Mouse (Mus musculus): Measurements from ENCODE around the gene Phf1. TPM values are rescaled to one million over a fixed set of nuclear protein-coding genes. Genes with fewer than 3 reads are reported as not detected.
A peak's percentile ranks its signal among the peaks of the same experiment; 100 is the strongest.
"Not testable (repeated sequence)": the region's sequence is repeated elsewhere in the genome, so short reads cannot be mapped to it uniquely, and the experiment has no call there.

Gene Phf1
- polyA plus RNA-seq, 1 experiment from 2014 or later = 7.5 TPM

GRCm38 (mm10) chr17:26895578-26895977, 37.3 kb upstream of the Phf1 start:
- Histone ChIP-seq H3K27me3 (ENCODE audit: control insufficient read depth, insufficient read depth, low read length) (no peaks in the 10 kb centered on the region), H3K27ac (ENCODE audit: low read length) (no peak overlapping the region), H3K4me3 (ENCODE audit: low read length) (no peak overlapping the region), H3K9ac (ENCODE audit: low read length) (no peak overlapping the region), H3K9me3 (replicated peaks; ENCODE audit: control insufficient read depth, low read length) (no peaks in the 10 kb centered on the region; the same call in 1 of the 2 replicates), H3K36me3 (ENCODE audit: control insufficient read depth, insufficient read depth) (no peaks in the 10 kb centered on the region), H3K4me2 (ENCODE audit: low read depth, low read length) (no peak overlapping the region), H3K4me1 (ENCODE audit: control insufficient read depth, insufficient read depth, low read length) (peaks cover 27% of the 10 kb centered on the region)
- WGBS = 17% methylated on average over 10 of the region's 10 CpGs
- ATAC-seq (replicated peaks; ENCODE audit: extremely low read depth, insufficient read depth, low FRiP score) = no peak

- Histone ChIP-seq H3K4me2 (ENCODE audit: low read depth, low read length) (no peak overlapping the region), H3K9ac (ENCODE audit: low read length) (no peak overlapping the region), H3K27ac (ENCODE audit: low read length) (no peak overlapping the region), H3K36me3 (ENCODE audit: control insufficient read depth, insufficient read depth) (no peaks in the 10 kb centered on the region), H3K9me3 (replicated peaks; ENCODE audit: control insufficient read depth, low read length) (peaks cover 2% of the 10 kb centered on the region; the same call in 1 of the 2 replicates), H3K4me1 (ENCODE audit: control insufficient read depth, insufficient read depth, low read length) (no peaks in the 10 kb centered on the region; the same call in 1 of the 2 replicates), H3K4me3 (ENCODE audit: low read length) (no peak overlapping the region), H3K27me3 (ENCODE audit: control insufficient read depth, insufficient read depth, low read length) (no peaks in the 10 kb centered on the region)
- ATAC-seq (replicated peaks; ENCODE audit: extremely low read depth, insufficient read depth, low FRiP score) = no peak
- 73% methylated on average over 6 of the region's 6 CpGs for WGBS
Observed at GRCm38 (mm10) chr17:26900916-26901315, 31.9 kb upstream of the Phf1 start.

GRCm38 (mm10) chr17:26904320-26904719, 28.5 kb upstream of the Phf1 start:
- WGBS = 44% methylated on average over 5 of the region's 5 CpGs
- no peak overlapping the region for H3K27ac ChIP-seq (ENCODE audit: low read length)
- H3K4me2 ChIP-seq (ENCODE audit: low read depth, low read length) = no peak overlapping the region
- ATAC-seq (replicated peaks; ENCODE audit: extremely low read depth, insufficient read depth, low FRiP score) = no peak
- no peak overlapping the region for H3K4me3 ChIP-seq (ENCODE audit: low read length)
- H3K36me3 ChIP-seq (ENCODE audit: control insufficient read depth, insufficient read depth) = no peaks in the 10 kb centered on the region
- no peak overlapping the region for H3K9ac ChIP-seq (ENCODE audit: low read length)
- H3K4me1 ChIP-seq (ENCODE audit: control insufficient read depth, insufficient read depth, low read length) = no peaks in the 10 kb centered on the region; the same call in 1 of the 2 replicates
- H3K27me3 ChIP-seq (ENCODE audit: control insufficient read depth, insufficient read depth, low read length) = no peaks in the 10 kb centered on the region
- peaks cover 2% of the 10 kb centered on the region; the same call in 1 of the 2 replicates for H3K9me3 ChIP-seq (replicated peaks; ENCODE audit: control insufficient read depth, low read length)

GRCm38 (mm10) chr17:26907506-26907905, 25.3 kb upstream of the Phf1 start:
- not testable (repeated sequence) for ATAC-seq (replicated peaks; ENCODE audit: extremely low read depth, insufficient read depth, low FRiP score); H3K27me3 ChIP-seq (ENCODE audit: control insufficient read depth, insufficient read depth, low read length); H3K27ac ChIP-seq (ENCODE audit: low read length); H3K4me3 ChIP-seq (ENCODE audit: low read length); H3K36me3 ChIP-seq (ENCODE audit: control insufficient read depth, insufficient read depth); H3K4me1 ChIP-seq (ENCODE audit: control insufficient read depth, insufficient read depth, low read length); H3K9ac ChIP-seq (ENCODE audit: low read length); H3K4me2 ChIP-seq (ENCODE audit: low read depth, low read length); H3K9me3 ChIP-seq (replicated peaks; ENCODE audit: control insufficient read depth, low read length)
- WGBS = 86% methylated on average over 15 of the region's 15 CpGs

- no peak overlapping the region for H3K4me2 ChIP-seq (ENCODE audit: low read depth, low read length)
- no peaks in the 10 kb centered on the region for H3K9me3 ChIP-seq (replicated peaks; ENCODE audit: control insufficient read depth, low read length)
- no peak overlapping the region for H3K4me3 ChIP-seq (ENCODE audit: low read length)
- H3K4me1 ChIP-seq (ENCODE audit: control insufficient read depth, insufficient read depth, low read length) = peaks cover 6% of the 10 kb centered on the region; the same call in 1 of the 2 replicates
- no peak overlapping the region for H3K9ac ChIP-seq (ENCODE audit: low read length)
- no peaks in the 10 kb centered on the region for H3K27me3 ChIP-seq (ENCODE audit: control insufficient read depth, insufficient read depth, low read length)
- ATAC-seq (replicated peaks; ENCODE audit: extremely low read depth, insufficient read depth, low FRiP score) = no peak
- WGBS = 41% methylated on average over 1 of the region's 1 CpGs
- no peak overlapping the region for H3K27ac ChIP-seq (ENCODE audit: low read length)
- no peaks in the 10 kb centered on the region for H3K36me3 ChIP-seq (ENCODE audit: control insufficient read depth, insufficient read depth)
Observed at GRCm38 (mm10) chr17:26915248-26915647, 17.6 kb upstream of the Phf1 start.

- Histone ChIP-seq H3K27ac (ENCODE audit: low read length) (peak within 1 kb of the TSS; percentile 77), H3K4me1 (ENCODE audit: control insufficient read depth, insufficient read depth, low read length) (peaks cover 6% of the 10 kb centered on the region; the same call in 1 of the 2 replicates), H3K9ac (ENCODE audit: low read length) (peak within 1 kb of the TSS; percentile 81), H3K4me3 (ENCODE audit: low read length) (peak within 1 kb of the TSS; percentile 83), H3K9me3 (replicated peaks; ENCODE audit: control insufficient read depth, low read length) (no peaks in the 10 kb centered on the region), H3K27me3 (ENCODE audit: control insufficient read depth, insufficient read depth, low read length) (no peaks in the 10 kb centered on the region), H3K36me3 (ENCODE audit: control insufficient read depth, insufficient read depth) (no peaks in the 10 kb centered on the region), H3K4me2 (ENCODE audit: low read depth, low read length) (peak within 1 kb of the TSS; percentile 72)
- ATAC-seq (replicated peaks; ENCODE audit: extremely low read depth, insufficient read depth, low FRiP score) = peak; percentile 100
- WGBS = under 1% methylated on average over 67 of the region's 72 CpGs
Observed at GRCm38 (mm10) chr17:26916711-26917482, 16.0 kb upstream of the Phf1 start, which contains the start of gene Kifc5b. Kifc5b (plus strand) TSS chr17:26917091.

GRCm38 (mm10) chr17:26917560-26917959, 15.3 kb upstream of the Phf1 start:
- not testable (repeated sequence) for H3K27me3 ChIP-seq (ENCODE audit: control insufficient read depth, insufficient read depth, low read length); H3K9me3 ChIP-seq (replicated peaks; ENCODE audit: control insufficient read depth, low read length); H3K27ac ChIP-seq (ENCODE audit: low read length); H3K4me1 ChIP-seq (ENCODE audit: control insufficient read depth, insufficient read depth, low read length); ATAC-seq (replicated peaks; ENCODE audit: extremely low read depth, insufficient read depth, low FRiP score); H3K36me3 ChIP-seq (ENCODE audit: control insufficient read depth, insufficient read depth)
- Histone ChIP-seq H3K4me2 (ENCODE audit: low read depth, low read length) (peak overlapping the region; percentile 72), H3K9ac (ENCODE audit: low read length) (peak overlapping the region; percentile 81), H3K4me3 (ENCODE audit: low read length) (peak overlapping the region; percentile 83)
- WGBS = 0% methylated on average over 12 of the region's 12 CpGs

- Histone ChIP-seq H3K4me3 (ENCODE audit: low read length) (peak overlapping the region; percentile 83), H3K4me2 (ENCODE audit: low read depth, low read length) (peak overlapping the region; percentile 72), H3K4me1 (ENCODE audit: control insufficient read depth, insufficient read depth, low read length) (peaks cover 6% of the 10 kb centered on the region; the same call in 1 of the 2 replicates), H3K9me3 (replicated peaks; ENCODE audit: control insufficient read depth, low read length) (no peaks in the 10 kb centered on the region), H3K9ac (ENCODE audit: low read length) (peak overlapping the region; percentile 38), H3K27me3 (ENCODE audit: control insufficient read depth, insufficient read depth, low read length) (no peaks in the 10 kb centered on the region), H3K36me3 (ENCODE audit: control insufficient read depth, insufficient read depth) (no peaks in the 10 kb centered on the region), H3K27ac (ENCODE audit: low read length) (no peak overlapping the region)
- 70% methylated on average over 2 of the region's 2 CpGs for WGBS
- no peak for ATAC-seq (replicated peaks; ENCODE audit: extremely low read depth, insufficient read depth, low FRiP score)
Observed at GRCm38 (mm10) chr17:26918343-26918742, 14.5 kb upstream of the Phf1 start.

GRCm38 (mm10) chr17:26919516-26919915, 13.3 kb upstream of the Phf1 start:
- not testable (repeated sequence) for ATAC-seq (replicated peaks; ENCODE audit: extremely low read depth, insufficient read depth, low FRiP score); H3K27ac ChIP-seq (ENCODE audit: low read length); H3K4me1 ChIP-seq (ENCODE audit: control insufficient read depth, insufficient read depth, low read length); H3K4me3 ChIP-seq (ENCODE audit: low read length); H3K4me2 ChIP-seq (ENCODE audit: low read depth, low read length); H3K9me3 ChIP-seq (replicated peaks; ENCODE audit: control insufficient read depth, low read length); H3K9ac ChIP-seq (ENCODE audit: low read length); H3K36me3 ChIP-seq (ENCODE audit: control insufficient read depth, insufficient read depth); H3K27me3 ChIP-seq (ENCODE audit: control insufficient read depth, insufficient read depth, low read length)
- 49% methylated on average over 2 of the region's 2 CpGs for WGBS
